Mouse (Mus musculus) thymus, postnatal 4 days (tissue): ENCODE data around the gene 6430550D23Rik.

Experiments used
- DNase-seq: peaks from one replicate; pipeline ENCODE4 v3.0.0; 2021

The 6430550D23Rik gene

DNA sequence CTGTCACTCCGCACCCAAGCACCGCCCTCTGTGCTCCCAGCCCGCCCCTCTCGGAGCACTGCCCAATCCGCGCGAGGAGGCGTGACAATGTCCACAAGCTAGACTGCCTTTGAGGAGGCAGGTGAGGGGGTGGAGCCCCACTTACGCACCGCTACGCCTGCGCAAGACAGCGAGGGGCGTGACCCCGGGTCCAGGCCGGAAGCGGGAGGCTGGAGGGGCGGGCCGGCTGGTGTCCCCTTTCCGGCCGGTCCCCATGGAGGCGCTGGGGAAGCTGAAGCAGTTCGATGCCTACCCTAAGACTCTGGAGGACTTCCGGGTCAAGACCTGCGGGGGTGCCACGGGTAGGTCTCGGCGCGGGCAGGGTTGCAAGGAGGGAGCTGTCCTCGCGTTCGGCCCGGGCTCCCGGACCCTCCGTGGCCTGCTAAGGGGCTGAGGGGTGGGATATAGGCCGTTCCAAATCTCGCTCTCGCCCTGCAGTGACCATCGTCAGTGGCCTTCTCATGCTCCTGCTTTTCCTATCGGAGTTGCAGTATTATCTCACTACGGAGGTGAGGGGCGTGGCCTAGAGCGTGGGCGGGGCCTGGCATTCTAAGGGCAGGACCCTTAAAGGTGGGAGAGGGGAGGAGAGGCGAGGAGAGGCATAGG, at the start of gene 6430550D23Rik, which contains the start of gene Ergic3:
TSS of gene 6430550D23Rik (minus strand) at position 90 of the 645 bp plus-strand sequence.
TSS of gene Ergic3 (plus strand) at position 158 of the 645 bp plus-strand sequence.
- DNase-seq = peak; percentile 99

DNA sequence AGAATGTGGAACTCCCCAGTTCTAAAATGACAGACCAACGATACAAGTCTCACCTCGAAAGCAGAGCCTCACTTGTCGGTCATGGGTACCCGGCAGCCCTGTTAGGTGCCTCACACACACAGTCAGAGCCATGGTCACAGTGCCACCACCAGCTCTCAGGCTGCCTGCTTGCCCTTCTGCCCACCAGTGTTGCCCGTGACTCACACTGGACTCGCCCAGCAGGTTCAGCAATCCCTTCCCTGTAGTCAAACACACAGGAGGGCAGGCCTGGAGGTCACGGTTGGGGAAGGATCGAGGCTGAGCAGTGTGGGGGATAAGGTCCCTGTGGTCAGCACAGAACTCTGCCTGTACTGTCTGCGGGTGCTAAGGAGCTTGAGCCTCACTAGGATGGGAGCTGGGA, 45.0 kb upstream of the 6430550D23Rik start, which contains the start of gene Fer1l4:
TSS of gene Fer1l4 (minus strand) at position 132 of the 400 bp plus-strand sequence.
- DNase-seq = no peak

- peak; percentile 69 for DNase-seq
Observed at GRCm38 (mm10) chr2:156047929-156048328, 40.2 kb upstream of the 6430550D23Rik start.

DNA sequence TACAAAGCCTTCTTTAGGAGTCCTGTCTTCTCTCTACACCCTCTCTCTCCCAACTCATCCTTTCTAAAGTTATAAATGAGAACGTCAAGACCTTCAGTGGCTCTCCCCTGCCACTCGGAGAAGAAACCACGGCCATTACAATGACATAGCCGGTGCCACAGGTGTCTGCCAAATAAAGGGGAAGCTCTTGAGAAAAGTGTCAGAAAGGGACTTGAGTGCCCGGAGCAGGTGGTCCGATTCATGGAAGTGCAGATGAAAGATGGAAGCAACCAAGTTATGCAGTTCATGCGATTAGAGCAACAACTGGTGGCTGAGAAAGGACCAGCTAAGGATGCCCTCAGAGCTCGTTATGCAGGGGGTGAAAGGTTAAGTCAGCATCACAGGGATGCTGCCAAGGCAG, 35.1 kb upstream of the 6430550D23Rik start:
- DNase-seq = no peak

- no peak for DNase-seq
Observed at GRCm38 (mm10) chr2:156039390-156039789, 31.6 kb upstream of the 6430550D23Rik start.

DNA sequence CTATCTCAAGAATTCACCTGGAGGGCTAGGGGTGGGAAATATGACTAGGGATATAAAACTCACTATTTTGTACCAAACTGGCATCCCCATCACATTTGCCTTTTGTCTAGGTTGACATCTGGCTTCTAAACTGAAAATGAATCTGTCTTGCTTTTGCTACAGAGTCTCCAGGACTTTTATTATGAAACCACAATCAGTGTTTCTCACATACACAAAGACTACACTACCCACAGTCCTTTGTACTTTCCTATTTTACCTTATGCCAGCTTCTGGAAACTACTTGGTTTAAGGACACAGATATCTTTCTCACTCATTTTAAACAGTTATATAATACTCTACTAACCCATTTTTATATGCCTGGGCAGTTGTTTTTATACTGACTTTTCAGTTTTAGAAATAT, 17.7 kb upstream of the 6430550D23Rik start:
- DNase-seq = no peak

GRCm38 (mm10) chr2:156021765-156022164, 14.0 kb upstream of the 6430550D23Rik start:
- no peak for DNase-seq

DNA sequence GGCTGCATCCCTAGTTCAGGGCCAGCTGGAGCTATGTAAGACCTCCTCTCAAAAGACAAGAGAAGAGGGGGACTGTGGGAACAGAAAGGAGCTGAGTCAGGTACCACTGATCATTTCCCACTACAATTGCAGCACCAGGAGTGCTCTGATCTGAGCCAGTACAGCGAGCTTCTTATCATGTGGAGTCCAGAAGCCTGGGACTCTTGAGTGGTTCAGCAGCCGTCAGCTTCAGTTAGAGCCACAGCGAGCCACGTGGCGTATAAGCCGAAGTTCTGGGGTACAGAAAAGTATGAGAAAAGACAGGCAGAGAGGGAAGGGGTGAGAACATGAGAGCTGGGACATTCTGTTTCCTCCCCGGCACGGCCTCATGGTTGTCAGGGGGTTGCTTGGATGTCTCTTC, 13.4 kb upstream of the 6430550D23Rik start:
- no peak for DNase-seq

DNA sequence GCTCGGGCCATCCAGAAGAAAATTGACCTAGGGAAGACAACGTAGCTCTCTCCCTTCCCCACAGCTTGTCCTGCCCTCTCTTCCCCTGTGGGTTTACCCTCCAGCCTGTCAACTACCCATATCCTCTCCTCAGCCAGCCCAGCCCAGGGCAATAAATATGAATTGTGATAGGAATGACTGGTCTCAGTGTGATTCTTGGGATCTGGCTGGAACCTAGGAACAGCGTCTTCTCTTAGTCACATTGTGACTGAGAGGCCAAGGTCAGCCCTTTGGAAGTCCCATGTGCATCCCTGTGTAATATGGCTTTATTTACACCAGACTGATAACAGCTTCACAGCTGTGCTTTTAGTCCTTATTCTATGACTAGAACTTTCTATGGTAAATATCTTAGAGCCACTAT, 10.3 kb upstream of the 6430550D23Rik start:
- no peak for DNase-seq

DNA sequence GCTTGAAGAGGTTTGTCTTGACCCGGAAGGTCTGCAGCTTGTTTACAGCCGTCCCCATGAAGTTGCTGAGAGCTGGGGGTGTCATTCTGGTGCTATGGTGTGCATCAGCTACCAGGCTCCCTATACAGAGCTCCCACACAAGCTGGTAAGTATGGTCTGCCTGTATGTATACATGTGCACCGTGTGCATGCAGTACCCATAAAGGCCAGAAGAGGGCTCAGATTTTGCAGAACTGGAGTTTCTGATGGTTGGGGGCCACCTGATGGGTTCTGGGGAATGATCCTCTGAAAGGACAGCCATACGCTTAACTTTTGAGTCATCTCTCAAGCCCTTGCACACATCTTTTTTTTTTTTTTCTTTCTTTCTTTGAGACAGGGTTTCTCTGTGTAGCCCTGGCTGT, 2.4 kb downstream of the 6430550D23Rik start:
- peak; percentile 67 for DNase-seq

DNA sequence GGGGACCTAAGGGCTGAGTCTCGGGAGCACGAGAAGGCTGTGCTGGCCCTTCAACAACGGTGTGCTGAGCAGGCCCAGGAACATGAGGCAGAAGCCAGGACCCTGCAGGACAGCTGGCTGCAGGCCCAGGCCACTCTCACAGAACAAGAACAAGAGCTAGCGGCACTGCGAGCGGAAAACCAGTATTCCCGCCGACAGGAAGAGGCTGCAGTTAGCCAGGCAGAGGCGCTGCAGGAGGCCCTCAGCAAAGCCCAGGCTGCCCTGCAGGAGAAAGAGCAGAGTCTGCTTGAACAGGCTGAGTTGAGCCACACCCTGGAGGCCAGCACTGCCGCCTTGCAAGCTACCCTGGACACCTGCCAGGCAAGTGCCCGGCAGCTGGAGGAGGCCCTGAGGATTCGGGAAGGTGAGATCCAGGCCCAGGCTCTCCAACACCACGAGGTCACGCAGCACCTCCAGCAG, 15.9 kb downstream of the 6430550D23Rik start:
- DNase-seq = no peak

GRCm38 (mm10) chr2:155991151-155991550, 16.6 kb downstream of the 6430550D23Rik start:
- DNase-seq = no peak

DNA sequence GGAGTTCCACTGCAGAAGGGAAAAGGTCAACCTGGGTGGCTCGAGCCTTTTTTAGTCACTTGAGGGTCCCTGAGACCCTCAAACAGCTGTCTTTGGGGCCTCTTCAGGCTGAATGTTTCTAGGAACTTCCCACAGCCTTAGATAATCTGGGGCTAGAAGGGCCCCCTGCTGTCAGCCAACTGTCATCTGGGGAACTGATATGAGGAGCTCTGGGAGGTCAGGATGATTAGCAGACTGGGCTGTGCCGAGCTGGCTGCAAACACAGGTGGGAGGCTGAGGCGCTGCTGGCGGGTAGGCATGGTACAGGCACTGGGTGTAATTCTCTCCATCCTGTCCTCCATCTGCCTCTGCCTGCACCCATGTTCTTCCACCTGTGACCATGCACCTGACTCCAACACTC, 18.7 kb downstream of the 6430550D23Rik start:
- peak; percentile 61 for DNase-seq

DNA sequence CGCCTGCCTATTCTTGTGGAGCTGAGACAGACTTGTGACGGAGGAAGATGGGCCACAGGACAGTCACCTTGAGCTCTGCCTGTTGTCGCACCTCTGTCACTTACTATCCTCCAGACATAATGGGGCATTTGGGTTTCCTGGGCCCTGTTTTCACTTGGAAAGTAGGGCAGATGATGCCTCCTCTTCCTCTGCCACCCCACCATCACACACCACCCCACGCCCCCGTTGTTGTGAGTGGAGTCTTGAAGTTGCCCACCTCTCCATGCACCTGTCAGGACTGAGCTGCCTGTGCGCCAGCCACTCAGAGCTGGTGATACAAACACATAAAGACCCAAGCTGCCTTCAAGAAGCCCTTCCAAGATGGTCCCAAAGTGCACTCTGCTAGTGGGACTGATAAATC, 20.6 kb downstream of the 6430550D23Rik start:
- peak; percentile 65 for DNase-seq

DNA sequence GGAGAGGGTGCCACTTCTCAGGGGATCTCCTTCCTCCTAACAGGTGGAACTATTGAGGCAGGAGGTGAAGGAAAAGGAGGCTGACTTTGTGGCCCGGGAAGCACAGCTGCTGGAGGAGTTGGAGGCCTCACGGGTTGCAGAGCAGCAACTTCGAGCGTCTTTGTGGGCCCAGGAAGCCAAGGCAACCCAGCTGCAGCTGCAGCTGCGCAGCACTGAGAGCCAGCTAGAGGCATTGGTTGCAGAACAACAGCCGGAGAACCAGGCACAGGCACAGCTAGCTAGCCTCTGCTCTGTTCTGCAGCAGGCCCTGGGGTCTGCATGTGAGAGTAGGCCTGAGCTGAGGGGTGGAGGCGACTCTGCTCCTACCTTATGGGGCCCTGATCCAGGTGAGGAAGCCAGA, 22.0 kb downstream of the 6430550D23Rik start:
- peak; percentile 82 for DNase-seq

- DNase-seq = peak; percentile 64
Observed at GRCm38 (mm10) chr2:155979328-155979991, 28.3 kb downstream of the 6430550D23Rik start.

DNA sequence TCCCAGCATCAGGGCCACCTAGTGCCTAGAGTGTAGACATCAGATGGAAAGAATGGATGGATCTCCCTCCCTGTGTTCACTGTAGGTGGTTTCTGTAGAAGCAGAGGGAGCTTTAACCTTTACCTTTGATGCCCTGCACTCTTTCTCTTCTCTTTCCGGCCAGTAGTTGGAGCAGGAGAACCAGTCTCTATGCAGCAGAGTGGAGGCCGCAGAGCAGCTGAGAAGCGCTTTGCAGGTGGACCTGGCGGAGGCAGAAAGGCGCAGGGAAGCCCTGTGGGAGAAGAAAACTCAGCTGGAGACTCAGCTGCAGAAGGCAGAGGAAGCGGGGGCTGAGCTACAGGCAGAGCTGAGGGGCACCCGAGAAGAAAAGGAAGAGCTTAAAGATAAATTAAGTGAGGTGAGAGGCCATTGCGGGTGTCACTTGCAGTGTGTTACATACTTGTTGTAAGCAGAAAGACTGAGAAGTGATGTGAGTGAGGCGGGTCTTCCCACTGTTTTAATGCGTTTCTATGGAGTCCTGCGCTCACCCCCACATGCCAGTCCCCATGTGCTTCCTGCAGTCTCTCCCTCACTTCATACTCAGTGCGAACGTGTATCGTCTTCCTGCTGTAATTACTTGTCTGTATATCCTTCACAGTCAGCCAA, 33.6 kb downstream of the 6430550D23Rik start:
- peak; percentile 79 for DNase-seq

GRCm38 (mm10) chr2:155973348-155973747, 34.4 kb downstream of the 6430550D23Rik start:
- no peak for DNase-seq

DNA sequence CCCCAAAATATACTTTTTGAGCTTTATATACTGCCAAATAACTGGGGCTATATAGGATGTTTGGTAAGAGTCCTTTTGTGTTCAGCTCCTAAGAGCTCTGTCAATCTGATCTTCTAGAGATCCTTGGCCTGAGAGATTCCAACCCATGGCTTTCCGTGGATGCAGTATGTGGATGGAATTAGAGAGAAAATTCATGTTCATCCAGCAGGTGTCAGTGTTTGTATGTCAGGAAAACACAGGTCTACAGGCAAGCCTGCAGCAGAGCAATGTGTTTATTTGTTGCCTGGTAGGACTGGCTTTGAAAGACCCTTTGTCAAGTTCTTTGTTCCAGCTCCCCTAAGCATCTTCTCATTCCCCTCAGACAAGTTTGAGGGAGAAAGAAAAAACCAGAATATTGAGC, 44.8 kb downstream of the 6430550D23Rik start:
- no peak for DNase-seq

- DNase-seq = no peak
Observed at GRCm38 (mm10) chr2:155961862-155962261, 45.9 kb downstream of the 6430550D23Rik start.

DNA sequence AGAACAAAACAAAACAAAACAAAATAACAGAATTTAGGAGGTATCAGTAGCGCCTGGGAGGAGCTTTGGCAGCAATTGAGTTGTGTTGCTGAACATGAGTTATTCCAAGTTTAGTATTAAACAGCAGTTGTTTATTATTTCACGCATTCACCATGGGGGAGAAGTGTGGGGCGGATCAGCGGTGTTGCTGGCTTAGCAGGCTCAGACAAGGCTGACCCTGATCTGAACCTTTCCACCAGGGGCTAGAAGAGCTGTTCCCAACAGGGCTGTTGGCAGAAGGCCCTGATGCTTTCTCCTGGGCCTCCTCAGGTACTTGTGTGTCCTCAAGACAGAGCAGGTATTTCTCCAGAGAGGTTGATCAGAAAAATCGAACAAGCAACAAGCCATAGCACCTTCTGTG, 47.8 kb downstream of the 6430550D23Rik start:
- no peak for DNase-seq

- peak; percentile 87 for DNase-seq
Observed at GRCm38 (mm10) chr2:155956134-155957059, 51.4 kb downstream of the 6430550D23Rik start, which contains the start of gene Cep250. Gene Cep250, plus strand, starts transcription at chr2:155956458.

DNA sequence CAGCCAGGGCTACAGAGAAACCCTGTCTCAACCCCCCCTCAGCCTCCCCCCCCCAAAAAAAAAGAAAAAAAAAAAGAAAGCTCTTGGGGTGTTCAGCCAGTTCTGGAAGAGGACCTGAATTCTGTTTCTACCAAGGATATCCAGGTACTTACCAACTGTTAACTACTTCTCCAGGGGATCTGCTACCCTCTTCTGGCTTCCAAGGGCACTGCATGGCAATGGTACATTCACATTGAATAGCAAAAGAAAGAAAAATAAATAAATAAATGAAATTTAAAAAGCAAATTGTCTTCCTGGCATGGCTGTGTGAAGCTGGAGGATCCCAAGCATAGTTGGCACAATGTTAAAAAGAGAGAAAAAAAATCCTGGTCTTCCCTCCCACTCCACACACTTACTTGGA, 55.8 kb downstream of the 6430550D23Rik start:
- peak; percentile 73 for DNase-seq
